Mouse (Mus musculus) bone marrow, adult 2 months (tissue): Measurements from ENCODE around the gene Gm5134.

Experiments used
- CTCF ChIP-seq: fragments of 200-500 bp; IDR thresholded peaks from 2 replicates; pipeline ENCODE4 v1.5.1; 2011; ENCODE audit warnings: low read length, control low read depth; ENCODE audit not compliant: control insufficient read depth, insufficient read depth
- POLR2A ChIP-seq: fragments of 200-500 bp; IDR thresholded peaks from 2 replicates; pipeline ENCODE4 v1.6.1; 2011; ENCODE audit warnings: low read depth, mild to moderate bottlenecking, control low read depth, low read length, borderline replicate concordance; ENCODE audit not compliant: control insufficient read depth

GRCm38 (mm10) chr10:75921726-75922560, 32.4 kb upstream of the Gm5134 start:
- no peak for TF ChIP-seq POLR2A
- TF ChIP-seq CTCF: no peak
